In the genomic region with DNA sequence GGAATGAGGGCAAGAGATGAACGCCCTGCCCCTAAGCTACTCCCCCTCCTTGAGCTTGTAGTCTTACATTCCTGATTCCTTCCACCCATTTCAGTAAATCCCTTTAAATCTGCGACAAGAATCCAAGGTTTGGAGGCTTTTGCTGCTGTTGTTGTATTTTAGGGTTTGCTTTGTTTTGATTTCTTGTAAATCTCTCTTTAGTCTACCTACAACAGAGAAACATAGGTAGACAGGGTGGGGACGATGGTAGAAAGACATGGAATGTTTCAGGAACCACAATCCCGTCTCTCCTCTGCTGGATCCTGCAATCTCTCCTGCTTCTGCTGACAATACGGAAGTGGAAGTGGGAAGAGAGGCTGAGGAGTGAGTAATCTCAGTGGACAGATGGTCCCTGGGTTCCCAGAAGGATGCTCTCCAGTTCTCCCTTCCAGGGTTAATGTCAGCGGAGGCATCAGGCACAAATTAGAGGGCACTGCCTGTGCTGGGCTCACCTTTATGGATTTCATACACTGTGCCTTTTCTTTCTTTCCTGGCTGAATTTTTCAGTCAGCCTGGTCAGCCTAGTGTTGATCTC, we compare ENCODE assay signal across 8 mouse cellular contexts. TPM values are rescaled to one million over a fixed set of nuclear protein-coding genes. Genes with fewer than 3 reads are reported as not detected.
DNase-seq lines count a peak whose midpoint lies in the region; ATAC-seq lines count a peak whose summit lies in the region.

No protein-coding gene starts in this region.

- H3K27ac ChIP-seq in midbrain, embryonic 15.5 days, result peak overlapping the region; percentile 96

- peak; percentile 31 to 39 for DNase-seq in left cerebral cortex, adult 18-20 months (ENCODE audit: low spot score in 2 of 2)
- no peak for DNase-seq in left cerebral cortex, postnatal 10 days (ENCODE audit: extremely low spot score in 1 of 2, low spot score in 2 of 2)
- DNase-seq in cerebellum, adult 9-10 months, result peak; percentile 77
- DNase-seq in heart, adult 8-10 months (ENCODE audit: low spot score), result peak; percentile 5
- peak; percentile 28 for DNase-seq in layer of hippocampus, adult 9-11 months
- DNase-seq in spleen, postnatal 36 days (ENCODE audit: low spot score in 2 of 2), result no peak
- DNase-seq in gastrocnemius, postnatal 4 days (ENCODE audit: low spot score in 2 of 2), result no peak

- H3K9ac ChIP-seq in midbrain, embryonic 15.5 days, result peak overlapping the region; percentile 95

- H3K36me3 ChIP-seq in midbrain, embryonic 15.5 days (replicated peaks), result peaks cover 3% of the 10 kb centered on the region; the same call in 1 of the 2 replicates

- H3K27me3 ChIP-seq in midbrain, embryonic 15.5 days (replicated peaks), result no peaks in the 10 kb centered on the region

- peak overlapping the region; percentile 80 for H3K4me3 ChIP-seq in midbrain, embryonic 15.5 days

- peak overlapping the region; percentile 57 for H3K4me2 ChIP-seq in midbrain, embryonic 15.5 days

- H3K4me1 ChIP-seq in midbrain, embryonic 15.5 days, result peaks cover 25% of the 10 kb centered on the region

- WGBS in midbrain, embryonic 15.5 days, result 5% methylated on average over 6 of the region's 6 CpGs

- intact Hi-C loops in left cerebral cortex, postnatal 10 days (cut with DNase I), result loop anchor here (5.0 kb wide), 1 partner anchor 80 kb away; no protein-coding TSS in a partner anchor

- peak; percentile 37 for ATAC-seq in midbrain, embryonic 15.5 days (replicated peaks)

- H3K9me3 ChIP-seq in midbrain, embryonic 15.5 days, result no peaks in the 10 kb centered on the region

RNA-seq across cellular contexts. Expression of a gene that starts 0.4 kb away (rescaled TPM):
- 1 to 10 TPM; 7.5 TPM for total RNA-seq in left cerebral cortex, adult 18-20 months (2021)
- total RNA-seq in left cerebral cortex, postnatal 10 days (2021), result 1 to 10 TPM; 5.4 to 5.5 TPM
- 1 to 10 TPM; 3.6 to 7.9 (median 4.4) TPM for total RNA-seq in heart, adult 8-10 months (2022)
- 4.0 and 4.1 TPM in 2 replicates for polyA plus RNA-seq in midbrain, embryonic 15.5 days (2015; fragmentation: Nextera tagmentation; extraction: Ambion mirVana)
- total RNA-seq in gastrocnemius, postnatal 4 days (2021), result 1 to 10 TPM; 4.4 to 4.5 TPM

RNA-seq across cellular contexts. Expression of a gene that starts 1.2 kb away (rescaled TPM):
- 10 to 100 TPM; 94.7 to 97.1 TPM for total RNA-seq in left cerebral cortex, adult 18-20 months (2021)
- 100 to 1,000 TPM; 192 to 198 TPM for total RNA-seq in left cerebral cortex, postnatal 10 days (2021)
- 1 to 10 TPM; 3.0 to 3.4 (median 3.2) TPM for total RNA-seq in heart, adult 8-10 months (2022)
- 162 and 170 TPM in 2 replicates for polyA plus RNA-seq in midbrain, embryonic 15.5 days (2015; fragmentation: Nextera tagmentation; extraction: Ambion mirVana)
- total RNA-seq in gastrocnemius, postnatal 4 days (2021), result 10 to 100 TPM; 14.0 to 14.9 TPM

Comparison
In these comparisons a context has a peak if more than half of its experiments do, and no peak if none do; other contexts are left out.
1. DNase-seq: peak in left cerebral cortex, adult 18-20 months (2 of 2), cerebellum, adult 9-10 months (single experiment), heart, adult 8-10 months (single experiment) and layer of hippocampus, adult 9-11 months (single experiment); none in left cerebral cortex, postnatal 10 days (0 of 2), spleen, postnatal 36 days (0 of 2) and gastrocnemius, postnatal 4 days (0 of 2).
2. RNA of a gene that starts 1.2 kb away (total RNA-seq): 192 to 198 TPM in left cerebral cortex, postnatal 10 days and 94.7 to 97.1 TPM in left cerebral cortex, adult 18-20 months; 14.0 to 14.9 TPM in gastrocnemius, postnatal 4 days and 3.0 to 3.4 TPM in heart, adult 8-10 months; every median in the first group is over 4 times any median in the second.